Mouse (Mus musculus) thymus, adult 2 months (tissue): ENCODE data around the gene Mcm9. TPM values are rescaled to one million over a fixed set of nuclear protein-coding genes. Genes with fewer than 3 reads are reported as not detected.

Experiments
- DNase-seq: peaks from one replicate; pipeline ENCODE4 v3.0.0; 2021
- H3K27ac ChIP-seq: fragments of 200-500 bp; 2 replicates; pipeline ENCODE4 v1.5.1; 2012; ENCODE audit warnings: low read length, control low read depth; ENCODE audit not compliant: control insufficient read depth, insufficient read depth
- H3K27me3 ChIP-seq: fragments of 200-500 bp; 2 replicates; pipeline ENCODE4 v1.6.1; 2012; ENCODE audit warnings: mild to moderate bottlenecking, low read length, moderate library complexity, mixed read lengths; ENCODE audit not compliant: control insufficient read depth, insufficient read depth
- H3K36me3 ChIP-seq: fragments of 200-500 bp; 2 replicates; pipeline ENCODE4 v1.6.1; 2012; ENCODE audit warnings: mild to moderate bottlenecking, low read length, moderate library complexity; ENCODE audit not compliant: control insufficient read depth, insufficient read depth
- H3K4me1 ChIP-seq: fragments of 200-500 bp; replicated peaks from 2 replicates; pipeline ENCODE4 v1.6.1; 2012; ENCODE audit warnings: low read length; ENCODE audit not compliant: control insufficient read depth, insufficient read depth
- H3K4me3 ChIP-seq: fragments of 200-500 bp; 2 replicates; pipeline ENCODE4 v1.5.1; 2012; ENCODE audit warnings: mild to moderate bottlenecking, low read length, control low read depth, moderate library complexity; ENCODE audit not compliant: control insufficient read depth, insufficient read depth
- CTCF ChIP-seq: fragments of 200-500 bp; IDR thresholded peaks from 2 replicates; pipeline ENCODE4 v1.5.1; 2012; ENCODE audit warnings: mild to moderate bottlenecking, control low read depth, low read length, moderate library complexity, borderline replicate concordance; ENCODE audit not compliant: control insufficient read depth, poor library complexity, insufficient read depth; ENCODE audit errors: extremely low read depth
- POLR2A ChIP-seq: fragments of 200-500 bp; IDR thresholded peaks from 2 replicates; pipeline ENCODE4 v1.6.1; 2012; ENCODE audit warnings: mild to moderate bottlenecking, low read length, control low read depth, moderate library complexity; ENCODE audit not compliant: control insufficient read depth, poor library complexity, insufficient read depth; ENCODE audit errors: extremely low read depth
- WGBS: fragments of 180-500 bp; shearing (Covaris S2); methylation state at CpG from one replicate; pipeline ENCODE4 v1.1.7; 2018; 5-methylcytosine and 5-hydroxymethylcytosine counted together
- polyA plus RNA-seq: library from polyadenylated mRNA; depleted of rRNA; stranded (reverse); fragments of >200 nt; gene quantifications from 2 replicates; pipeline ENCODE4 v1.2.3, GENCODE M21; 2012

Gene Mcm9
- polyA plus RNA-seq, 1 experiment = 8.4 TPM

- TF ChIP-seq CTCF = no peak
- no peak for TF ChIP-seq POLR2A
- H3K27ac ChIP-seq = no peak overlapping the region
- H3K4me3 ChIP-seq = no peak overlapping the region
- H3K36me3 ChIP-seq = no peaks in the 10 kb centered on the region
- H3K4me1 ChIP-seq = no peaks in the 10 kb centered on the region
- H3K27me3 ChIP-seq = no peaks in the 10 kb centered on the region
- 95% methylated on average over 3 of the region's 3 CpGs for WGBS
- no peak for DNase-seq
Measured at GRCm38 (mm10) chr10:53527344-53527743, 102.9 kb downstream of the Mcm9 start.

- Histone ChIP-seq H3K36me3 (no peaks in the 10 kb centered on the region), H3K27me3 (no peaks in the 10 kb centered on the region), H3K4me3 (no peak overlapping the region), H3K27ac (no peak overlapping the region), H3K4me1 (no peaks in the 10 kb centered on the region)
- no peak for DNase-seq
- TF ChIP-seq POLR2A (no peak), CTCF (no peak)
- 91% methylated on average over 2 of the region's 2 CpGs for WGBS
Measured at GRCm38 (mm10) chr10:53526350-53526749, 103.9 kb downstream of the Mcm9 start.

- no peak overlapping the region for H3K4me3 ChIP-seq
- no peak for DNase-seq
- TF ChIP-seq POLR2A = no peak
- no peak for TF ChIP-seq CTCF
- no peaks in the 10 kb centered on the region for H3K36me3 ChIP-seq
- H3K27ac ChIP-seq = no peak overlapping the region
- no peaks in the 10 kb centered on the region for H3K4me1 ChIP-seq
- H3K27me3 ChIP-seq = no peaks in the 10 kb centered on the region
- 54% methylated on average over 3 of the region's 3 CpGs for WGBS
Measured at GRCm38 (mm10) chr10:53525265-53525976, 104.8 kb downstream of the Mcm9 start.

GRCm38 (mm10) chr10:53519068-53519954 lies 110.9 kb downstream of the Mcm9 start:
- no peak overlapping the region for H3K4me3 ChIP-seq
- DNase-seq = no peak
- no peaks in the 10 kb centered on the region for H3K36me3 ChIP-seq
- H3K27ac ChIP-seq = no peak overlapping the region
- no peaks in the 10 kb centered on the region for H3K27me3 ChIP-seq
- H3K4me1 ChIP-seq = no peaks in the 10 kb centered on the region
- 90% methylated on average over 14 of the region's 14 CpGs for WGBS
- TF ChIP-seq POLR2A = no peak
- TF ChIP-seq CTCF = no peak

- Histone ChIP-seq H3K4me1 (no peaks in the 10 kb centered on the region), H3K27me3 (no peaks in the 10 kb centered on the region), H3K4me3 (no peak overlapping the region), H3K27ac (no peak overlapping the region), H3K36me3 (no peaks in the 10 kb centered on the region)
- DNase-seq = no peak
- whole genome bisulfite sequencing = 81% methylated on average over 8 of the region's 8 CpGs
- TF ChIP-seq CTCF (no peak), POLR2A (no peak)
Measured at GRCm38 (mm10) chr10:53518599-53518913, 111.7 kb downstream of the Mcm9 start.

- H3K36me3 ChIP-seq = no peaks in the 10 kb centered on the region
- no peak overlapping the region for H3K4me3 ChIP-seq
- 91% methylated on average over 14 of the region's 14 CpGs for WGBS
- no peak for DNase-seq
- no peak for TF ChIP-seq CTCF
- TF ChIP-seq POLR2A = no peak
- no peaks in the 10 kb centered on the region for H3K27me3 ChIP-seq
- H3K27ac ChIP-seq = no peak overlapping the region
- H3K4me1 ChIP-seq = no peaks in the 10 kb centered on the region
Measured at GRCm38 (mm10) chr10:53517770-53518598, 112.3 kb downstream of the Mcm9 start.
